In genomic region chr10:24490432-24490831, GRCm38 (mm10) we compare ENCODE assay signal across 18 mouse cellular contexts.
"Had no signal": no experiment of that assay in that cellular context is flagged by ENCODE, and none has a peak within 500 bp of the region (broad histone marks: within the 10 kb centered on the region; RNA-seq: fewer than 3 reads in every experiment).

No protein-coding gene starts in this region.

- ATAC-seq: liver, postnatal 0 days; lung, postnatal 0 days; midbrain, embryonic 13.5 days; midbrain, embryonic 15.5 days had no signal

- H3K4me3 ChIP-seq: lung, embryonic 15.5 days; megakaryocyte, embryonic 14.5 days; midbrain, embryonic 13.5 days; midbrain, embryonic 15.5 days; neural tube, embryonic 12.5 days; stomach, embryonic 15.5 days had no signal

- H3K4me1 ChIP-seq: midbrain, embryonic 13.5 days; midbrain, embryonic 15.5 days; neural tube, embryonic 12.5 days had no signal

- H3K36me3 ChIP-seq: lung, embryonic 15.5 days; midbrain, embryonic 13.5 days; midbrain, embryonic 15.5 days; neural tube, embryonic 12.5 days; stomach, embryonic 15.5 days had no signal

- H3K27ac ChIP-seq: lung, embryonic 15.5 days; macrophage; midbrain, embryonic 13.5 days; midbrain, embryonic 15.5 days; neural tube, embryonic 12.5 days; stomach, embryonic 15.5 days; stomach, postnatal 0 days had no signal

- H3K9me3 ChIP-seq: lung, embryonic 15.5 days; megakaryocyte, embryonic 14.5 days; midbrain, embryonic 13.5 days; midbrain, embryonic 15.5 days; neural tube, embryonic 12.5 days; stomach, embryonic 15.5 days had no signal

- H3K4me2 ChIP-seq: lung, embryonic 15.5 days; midbrain, embryonic 11.5 days; midbrain, embryonic 13.5 days; midbrain, embryonic 15.5 days; neural tube, embryonic 12.5 days; stomach, embryonic 15.5 days had no signal

- H3K27me3 ChIP-seq: lung, embryonic 15.5 days; megakaryocyte, embryonic 14.5 days; midbrain, embryonic 13.5 days; midbrain, embryonic 15.5 days; neural tube, embryonic 12.5 days; stomach, embryonic 15.5 days had no signal

- H3K9ac ChIP-seq: liver, postnatal 0 days; lung, embryonic 15.5 days; midbrain, embryonic 13.5 days; midbrain, embryonic 15.5 days; neural tube, embryonic 12.5 days; stomach, embryonic 15.5 days had no signal

- DNase-seq: liver, postnatal 0 days; lung, adult 2 months; lung, postnatal 14 days; lung, postnatal 36 days; retina, postnatal 1 day; right cerebral cortex, adult 18-20 months; thymus, postnatal 14 days; thymus, postnatal 36 days had no signal
